Mouse (Mus musculus) kidney, adult 18-20 months (tissue): ENCODE results near the gene Smyd3.
"Not testable (repeated sequence)": the region's sequence is repeated elsewhere in the genome, so short reads cannot be mapped to it uniquely, and the experiment has no call there.

Source experiments
- DNase-seq: peaks from one replicate; pipeline ENCODE4 v3.0.0; 2021

The Smyd3 gene

DNA sequence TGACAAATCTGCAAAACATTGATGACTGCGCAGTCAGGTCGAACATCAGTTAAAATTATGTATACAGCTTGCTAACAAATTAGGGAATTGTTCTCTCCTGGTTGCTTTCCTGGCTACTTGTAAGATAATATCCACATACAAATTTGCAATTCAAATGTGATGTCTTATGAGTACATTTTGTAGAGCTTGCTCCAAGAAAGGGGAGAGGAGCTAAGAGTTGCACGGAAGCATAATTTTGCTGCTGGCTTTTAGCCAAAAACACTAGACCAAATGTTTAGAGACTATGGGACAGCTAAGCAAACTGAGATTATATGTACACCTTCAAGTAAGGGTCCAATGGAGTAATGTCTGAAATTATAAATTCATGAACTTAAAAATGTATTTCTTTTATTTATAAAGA is 146.7 kb downstream of the Smyd3 start:
- no peak for DNase-seq

- DNase-seq = no peak
Observed at GRCm38 (mm10) chr1:179368426-179369010, 149.3 kb downstream of the Smyd3 start.

DNA sequence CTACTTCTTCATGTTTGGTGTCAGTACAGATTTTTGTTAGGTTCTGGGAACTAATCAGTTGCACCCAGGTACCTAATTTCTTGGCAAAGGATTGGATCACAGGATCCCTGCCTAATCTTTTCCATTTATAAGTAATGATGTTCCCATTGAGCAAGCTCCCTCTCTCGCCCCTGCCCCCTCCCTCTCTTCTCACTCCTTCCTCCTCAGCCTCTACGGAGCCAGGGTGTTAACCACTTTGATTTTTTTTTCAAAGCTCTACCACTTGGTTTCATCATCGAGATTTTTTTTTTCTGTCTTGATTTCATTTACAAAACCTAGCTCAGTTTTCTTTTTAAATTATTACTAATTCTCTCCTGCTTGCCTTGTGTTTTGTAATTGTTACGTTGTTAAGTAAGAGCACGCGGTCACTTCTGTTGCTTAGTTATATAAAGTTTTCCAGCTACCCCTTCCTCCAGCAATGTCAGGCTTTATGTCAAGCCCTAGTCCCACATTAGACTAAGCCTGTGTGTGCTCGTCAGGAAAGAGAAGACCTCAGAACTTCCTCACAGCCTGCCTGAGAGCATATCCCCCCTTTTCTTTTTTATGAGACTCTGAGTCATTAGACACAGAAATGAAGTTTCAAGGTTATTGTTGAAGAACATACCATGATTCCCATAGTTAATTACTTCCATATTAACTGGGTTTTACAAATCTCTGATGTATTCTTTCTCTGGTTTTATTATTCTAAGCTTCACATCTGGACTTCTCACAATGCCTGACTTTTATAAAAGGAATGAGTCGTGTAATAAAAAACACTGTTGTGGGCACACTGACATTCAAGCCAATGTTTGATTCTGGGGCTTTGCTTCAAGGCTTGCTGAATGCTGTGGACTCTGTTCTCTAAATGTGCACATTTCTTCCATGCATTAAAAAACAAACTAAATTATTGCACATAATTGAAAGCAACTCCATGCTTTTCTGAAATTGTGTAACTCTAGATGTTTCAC is 156.1 kb downstream of the Smyd3 start:
- DNase-seq = no peak

- no peak for DNase-seq
Observed at GRCm38 (mm10) chr1:179357111-179357510, 160.7 kb downstream of the Smyd3 start.

DNA sequence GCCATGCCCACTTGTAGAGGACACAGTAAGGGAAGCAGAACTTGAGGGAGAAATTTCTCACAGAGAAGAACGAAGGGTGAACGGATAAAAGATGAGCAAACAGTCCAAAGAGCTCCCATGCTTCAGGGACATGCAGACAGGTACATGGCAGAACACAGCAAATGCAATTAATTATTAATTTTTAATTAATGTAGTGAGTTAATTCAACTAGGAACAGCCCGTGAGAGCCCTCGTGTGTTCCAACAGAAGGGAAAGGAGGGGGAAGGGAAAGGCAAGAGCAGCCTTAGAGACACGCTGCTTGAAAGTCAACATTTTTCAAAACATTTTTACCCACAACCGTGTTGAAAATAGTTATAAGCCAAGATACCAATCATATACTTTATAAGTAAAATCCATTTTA is 163.6 kb downstream of the Smyd3 start:
- DNase-seq = peak; percentile 12

GRCm38 (mm10) chr1:179345318-179345925 is 172.4 kb downstream of the Smyd3 start:
- DNase-seq = no peak

GRCm38 (mm10) chr1:179343426-179343825 is 174.4 kb downstream of the Smyd3 start:
- DNase-seq = no peak

GRCm38 (mm10) chr1:179341589-179341988 is 176.3 kb downstream of the Smyd3 start:
- no peak for DNase-seq

DNA sequence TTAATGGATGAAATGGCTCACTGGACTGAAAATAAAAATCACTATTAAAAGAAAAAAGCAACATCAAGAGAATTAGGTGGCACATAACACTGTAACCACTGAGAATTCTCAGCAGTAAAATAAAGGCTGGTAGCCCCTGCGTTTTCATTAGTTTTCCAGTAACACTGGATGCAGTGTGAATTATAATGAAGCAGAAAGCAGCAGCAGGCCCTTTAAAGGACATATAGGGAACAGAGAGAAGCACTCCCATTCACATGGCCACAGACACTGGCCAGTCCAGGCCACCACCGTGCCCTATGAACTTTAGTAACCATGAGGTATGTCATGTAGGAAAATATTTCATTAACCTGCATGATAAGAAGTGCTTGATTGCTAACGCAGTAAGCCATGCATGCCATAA is 178.8 kb downstream of the Smyd3 start:
- DNase-seq = no peak

DNA sequence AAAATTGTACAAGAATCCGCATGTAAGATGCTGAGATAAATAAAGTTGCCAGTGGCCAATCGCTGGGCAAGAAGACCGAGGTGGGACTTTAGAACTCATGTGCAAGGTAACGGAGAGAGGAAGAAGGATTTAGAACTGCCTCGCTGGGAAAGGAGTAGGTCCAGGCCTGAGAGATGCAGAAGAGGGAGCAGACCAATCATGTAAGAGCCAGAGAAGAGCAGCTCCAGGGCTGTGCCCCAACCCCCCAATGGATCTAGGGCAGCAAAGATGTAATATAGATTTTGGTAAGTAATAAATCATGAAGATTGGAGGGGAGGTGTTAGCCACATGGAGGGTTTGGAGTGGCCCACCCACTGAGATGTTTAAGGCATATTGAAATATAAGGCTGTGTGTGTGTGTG is 180.3 kb downstream of the Smyd3 start:
- DNase-seq = no peak

DNA sequence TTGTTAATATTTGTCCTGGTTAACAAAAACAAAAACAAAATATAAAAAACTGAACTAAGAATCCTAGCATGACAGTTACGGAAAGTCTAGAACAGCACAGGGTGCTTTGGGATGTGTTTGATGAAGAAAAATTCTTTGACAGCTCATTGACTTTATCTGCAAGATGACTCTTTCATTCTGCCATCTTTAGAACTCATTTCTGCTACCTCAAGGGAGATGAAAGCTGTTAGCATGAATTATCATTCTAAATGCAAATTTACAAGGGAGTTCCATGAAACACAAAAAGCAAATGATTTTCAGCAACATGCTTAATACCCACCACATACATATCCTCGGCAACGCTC is 190.9 kb downstream of the Smyd3 start:
- no peak for DNase-seq

DNA sequence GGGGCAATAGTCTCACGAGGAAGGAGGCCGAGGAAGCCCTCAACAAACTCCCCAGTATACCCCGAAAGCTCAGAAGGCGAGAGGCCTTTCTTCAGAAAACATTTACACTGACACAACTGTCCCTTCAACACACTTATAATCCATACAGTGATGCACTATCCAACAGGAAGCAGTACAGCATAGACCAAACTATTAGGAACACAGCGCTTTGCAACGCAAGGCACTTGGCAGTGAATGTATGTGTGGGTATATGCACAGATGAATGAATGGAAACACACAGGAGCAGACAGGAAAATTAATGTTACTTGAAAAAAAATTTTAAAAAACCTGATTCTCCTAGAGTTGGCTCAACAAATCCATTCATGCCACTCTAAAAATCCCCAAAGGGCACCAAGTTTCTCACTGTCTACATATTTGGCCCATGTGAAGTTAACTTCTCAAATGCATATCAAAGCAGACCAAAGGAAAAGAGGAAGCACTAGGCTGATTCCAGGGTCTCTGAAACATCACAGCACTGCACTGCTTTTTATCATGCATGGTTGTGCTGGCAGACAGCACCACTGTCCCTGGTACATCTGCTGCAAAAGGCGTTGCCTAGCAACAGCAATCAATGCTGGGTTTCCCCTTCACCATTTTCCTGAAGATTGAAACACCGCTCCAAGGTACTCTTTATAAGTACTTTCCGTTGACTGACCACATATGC is 191.4 kb downstream of the Smyd3 start:
- no peak for DNase-seq

DNA sequence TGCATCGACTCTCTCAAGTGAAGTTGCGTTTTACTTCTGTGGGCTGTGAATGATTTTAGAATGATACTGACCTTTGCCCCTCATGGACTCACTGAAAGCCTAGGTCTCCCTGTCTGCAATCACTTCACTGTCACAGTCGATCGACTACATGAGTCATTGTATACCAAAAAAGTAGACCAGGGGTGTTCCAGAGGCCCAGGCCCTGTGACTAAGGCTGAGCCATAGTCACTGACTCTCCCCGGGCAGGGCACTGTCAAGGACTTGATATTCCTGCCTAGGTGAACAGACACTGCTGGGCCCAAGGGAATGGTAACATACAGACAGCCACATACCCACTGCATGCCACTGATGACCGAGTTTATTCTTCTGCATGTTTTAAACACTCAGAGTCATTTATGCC is 193.6 kb downstream of the Smyd3 start:
- DNase-seq = no peak

DNA sequence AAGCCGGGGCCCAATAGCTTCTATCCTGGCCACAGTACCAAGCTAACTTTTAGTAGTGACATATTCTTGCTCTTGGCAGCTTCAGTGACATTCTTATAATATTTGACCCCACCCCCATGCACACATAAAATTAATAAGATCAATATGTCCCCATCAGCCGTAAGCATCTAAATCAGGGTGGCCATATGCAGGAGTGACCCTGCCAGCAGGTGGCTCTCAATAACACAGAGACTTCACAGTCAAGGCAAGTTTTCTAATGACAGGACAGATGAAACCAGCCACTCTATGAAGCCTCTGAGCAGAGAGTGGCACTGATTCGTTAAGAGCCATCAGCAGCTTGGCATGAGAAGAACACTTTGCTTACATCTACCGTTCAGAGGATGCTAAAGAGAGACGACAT is 204.2 kb downstream of the Smyd3 start:
- DNase-seq = no peak

- no peak for DNase-seq
Observed at GRCm38 (mm10) chr1:179309487-179309886, 208.4 kb downstream of the Smyd3 start.

DNA sequence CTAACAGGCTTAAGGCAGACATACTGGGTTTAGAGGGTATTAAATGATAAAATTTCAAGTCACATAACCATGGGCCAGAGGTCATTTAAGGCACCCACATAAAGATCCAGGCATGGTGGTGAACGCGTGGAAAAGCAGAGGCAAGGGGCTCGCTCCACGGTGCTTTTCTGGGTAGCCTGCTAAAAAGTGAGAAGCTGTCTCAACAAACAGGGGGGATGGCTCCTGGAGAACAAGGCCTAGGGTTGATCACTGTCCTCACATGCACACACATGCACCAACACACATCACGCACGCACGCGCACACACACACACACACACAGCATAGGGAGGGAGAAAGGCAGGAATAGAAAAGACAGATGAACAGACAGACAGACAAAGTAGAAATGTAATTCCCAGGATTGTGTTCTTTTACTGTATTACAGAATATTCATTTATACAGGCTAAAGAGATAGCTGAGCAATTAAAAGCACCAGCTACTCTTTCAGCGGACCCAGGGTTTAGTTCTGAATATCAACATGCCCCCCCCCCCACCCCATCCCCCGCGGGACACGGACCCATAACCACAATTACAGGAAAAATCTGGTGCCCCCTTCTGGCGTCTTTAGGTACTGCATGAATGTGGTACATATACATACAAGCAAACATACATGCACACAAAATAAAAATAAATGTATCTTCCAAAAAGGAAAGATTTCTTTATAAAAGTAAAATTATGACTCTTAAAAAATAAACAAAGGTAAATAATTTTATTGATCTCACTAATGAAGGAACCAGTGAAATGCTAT is 215.2 kb downstream of the Smyd3 start:
- no peak for DNase-seq

DNA sequence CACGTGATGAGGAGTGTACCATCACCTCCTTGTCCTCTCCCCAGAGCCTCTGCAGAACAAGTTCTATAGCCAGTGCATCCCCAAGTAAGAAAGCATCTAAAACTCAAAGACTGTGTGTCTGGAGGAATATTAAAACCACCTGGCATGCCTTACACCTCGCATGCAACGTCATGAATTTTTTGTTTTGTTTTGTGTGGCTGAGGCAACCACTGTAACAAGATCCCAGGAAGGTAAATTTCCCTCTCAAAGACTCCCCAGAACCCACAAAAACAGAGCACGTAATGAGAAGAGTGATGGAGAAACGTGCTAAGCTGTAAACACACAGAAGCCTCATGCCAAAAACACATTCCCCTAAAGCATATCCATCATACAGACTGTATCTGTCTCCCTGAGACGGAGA is 222.2 kb downstream of the Smyd3 start:
- DNase-seq = no peak

DNA sequence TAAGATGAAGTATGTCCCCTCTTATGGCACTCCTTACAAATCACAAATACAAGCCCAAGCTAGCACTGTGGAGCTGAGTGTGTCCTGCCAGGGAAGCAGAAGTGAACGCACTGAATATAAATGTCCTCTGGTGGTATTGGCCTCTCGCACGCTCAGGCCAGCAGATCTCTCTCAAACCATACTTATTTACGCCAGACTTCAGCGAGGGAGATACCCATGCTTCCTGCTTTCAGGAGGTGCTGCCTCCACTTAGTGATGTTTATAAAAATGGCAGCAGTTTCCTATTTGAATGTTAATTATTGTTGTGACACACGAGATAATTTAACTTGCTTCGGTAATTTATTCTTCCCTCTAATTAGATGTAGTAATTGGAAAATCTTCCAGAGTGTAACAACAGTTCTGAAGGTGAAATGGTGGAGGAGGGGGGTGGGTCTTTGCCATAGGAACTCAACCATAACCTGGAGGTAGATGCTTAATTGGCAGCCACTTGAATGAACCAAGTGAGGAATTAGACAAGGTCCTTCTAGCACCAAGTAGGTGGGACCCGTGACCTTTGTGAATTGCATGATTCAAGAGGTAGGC is 224.0 kb downstream of the Smyd3 start:
- no peak for DNase-seq

- DNase-seq = not testable (repeated sequence)
Observed at GRCm38 (mm10) chr1:179290181-179290580, 227.7 kb downstream of the Smyd3 start.

GRCm38 (mm10) chr1:179289744-179290143 is 228.1 kb downstream of the Smyd3 start:
- no peak for DNase-seq

- DNase-seq = no peak
Observed at GRCm38 (mm10) chr1:179286748-179287147, 231.1 kb downstream of the Smyd3 start.

GRCm38 (mm10) chr1:179282821-179283220 is 235.0 kb downstream of the Smyd3 start:
- DNase-seq = no peak
